Mouse (Mus musculus) limb, embryonic 10.5 days (tissue): ENCODE results near the gene Akr1a1. TPM values are rescaled to one million over a fixed set of nuclear protein-coding genes. Genes with fewer than 3 reads are reported as not detected.
"Not testable (repeated sequence)": the region's sequence is repeated elsewhere in the genome, so short reads cannot be mapped to it uniquely, and the experiment has no call there.

Source experiments
- DNase-seq: peaks from one replicate; pipeline ENCODE4 v3.0.0-alpha.2; 2017; ENCODE audit warnings: low spot score
- H3K27ac ChIP-seq: fragments of 300-500 bp; sonication (generic); 2 replicates; pipeline ENCODE4 v1.5.1; 2016; ENCODE audit warnings: mild to moderate bottlenecking
- H3K27me3 ChIP-seq: fragments of 300-500 bp; sonication (generic); 2 replicates; pipeline ENCODE4 v1.6.1; 2016; ENCODE audit warnings: low read depth, mild to moderate bottlenecking; ENCODE audit not compliant: poor library complexity, severe bottlenecking
- H3K36me3 ChIP-seq: fragments of 300-500 bp; sonication (generic); 2 replicates; pipeline ENCODE4 v1.6.1; 2016; ENCODE audit warnings: mild to moderate bottlenecking, moderate library complexity
- H3K4me1 ChIP-seq: fragments of 300-500 bp; sonication (generic); 2 replicates; pipeline ENCODE4 v1.6.1; 2016
- H3K4me3 ChIP-seq: fragments of 300-500 bp; sonication (generic); 2 replicates; pipeline ENCODE4 v1.5.1; 2016; ENCODE audit warnings: mild to moderate bottlenecking, moderate library complexity
- H3K9me3 ChIP-seq: fragments of 300-500 bp; sonication (generic); replicated peaks from 2 replicates; pipeline ENCODE4 v1.6.1; 2016; ENCODE audit warnings: mild to moderate bottlenecking
- WGBS: fragments of 180-500 bp; shearing (Covaris S2); methylation state at CpG from one replicate; pipeline ENCODE4 v1.1.7; 2016; 5-methylcytosine and 5-hydroxymethylcytosine counted together
- polyA plus RNA-seq: library from polyadenylated mRNA; unstranded; fragments of >200 nt; fragmentation: Nextera tagmentation; extraction: Ambion mirVana; gene quantifications from 2 replicates; pipeline ENCODE4 v1.2.1, GENCODE M21; 2016

Gene Akr1a1
- polyA plus RNA-seq, 1 experiment from 2014 or later = 733 TPM

DNA sequence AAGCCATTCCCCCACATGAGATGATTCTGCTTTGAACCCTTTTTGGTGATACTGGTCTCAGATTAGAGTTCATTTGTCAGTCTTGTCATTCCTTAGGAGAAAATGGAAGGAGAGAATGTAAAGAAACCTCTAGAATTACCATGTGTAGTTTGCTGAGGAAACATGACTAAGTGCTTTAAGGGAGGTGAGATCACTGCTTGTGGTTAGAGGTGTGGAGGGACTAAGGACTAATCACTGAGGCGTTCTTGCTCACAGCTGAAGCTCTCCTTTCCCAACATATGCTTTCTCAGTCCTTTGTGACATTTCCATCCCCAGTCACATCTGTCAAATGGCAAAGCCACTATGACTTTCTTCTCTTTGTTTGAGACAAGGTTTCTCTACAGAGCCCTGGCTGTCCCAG, 26.3 kb upstream of the Akr1a1 start:
- H3K36me3 ChIP-seq = no peaks in the 10 kb centered on the region
- DNase-seq = no peak
- H3K27me3 ChIP-seq = no peaks in the 10 kb centered on the region
- H3K27ac ChIP-seq = no peak overlapping the region
- no peaks in the 10 kb centered on the region for H3K4me1 ChIP-seq
- H3K9me3 ChIP-seq = no peaks in the 10 kb centered on the region
- WGBS = 88% methylated on average over 1 of the region's 1 CpGs
- no peak overlapping the region for H3K4me3 ChIP-seq

DNA sequence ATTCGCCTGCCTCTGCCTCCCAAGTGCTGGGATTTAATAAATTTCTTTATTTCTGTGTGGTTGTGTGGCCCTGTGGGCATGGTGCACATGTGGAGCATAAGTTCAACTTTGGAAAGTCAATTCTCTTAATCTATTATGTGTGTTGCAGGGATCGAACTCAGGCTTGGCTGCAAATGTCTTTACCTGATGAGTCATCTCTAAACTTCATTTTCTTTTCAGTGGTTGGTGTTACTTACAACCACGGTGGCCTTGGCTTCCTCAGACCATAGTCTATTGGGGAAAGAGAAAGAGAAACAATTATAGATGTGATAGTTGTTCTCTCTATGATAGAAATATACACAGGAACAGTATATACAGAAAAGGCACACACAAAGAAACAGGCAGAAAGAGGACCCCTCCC, 24.5 kb upstream of the Akr1a1 start:
- no peaks in the 10 kb centered on the region for H3K36me3 ChIP-seq
- 94% methylated on average over 3 of the region's 3 CpGs for WGBS
- no peak overlapping the region for H3K4me3 ChIP-seq
- no peaks in the 10 kb centered on the region for H3K27me3 ChIP-seq
- no peak for DNase-seq
- H3K9me3 ChIP-seq = no peaks in the 10 kb centered on the region
- no peaks in the 10 kb centered on the region for H3K4me1 ChIP-seq
- no peak overlapping the region for H3K27ac ChIP-seq

DNA sequence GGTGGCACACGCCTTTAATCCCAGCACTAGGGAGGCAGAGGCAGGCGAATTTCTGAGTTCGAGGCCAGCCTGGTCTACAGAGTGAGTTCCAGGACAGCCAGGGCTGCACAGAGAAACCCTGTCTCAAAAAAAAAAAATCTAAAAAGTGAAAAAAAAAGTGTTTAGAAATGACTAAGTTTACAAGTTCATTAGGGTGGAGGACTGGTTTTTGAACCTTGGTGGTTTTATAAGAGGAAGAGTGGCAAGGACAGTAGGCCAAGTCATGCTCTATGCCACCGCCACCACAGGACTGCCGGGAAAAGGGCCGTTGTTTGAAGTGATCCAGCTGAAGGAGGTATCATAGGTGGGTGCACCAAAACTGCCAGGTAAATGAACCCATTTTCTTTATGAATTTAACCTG, 23.3 kb upstream of the Akr1a1 start:
- H3K4me1 ChIP-seq, H3K27ac ChIP-seq, DNase-seq, H3K36me3 ChIP-seq, H3K27me3 ChIP-seq, H3K9me3 ChIP-seq, H3K4me3 ChIP-seq: not testable (repeated sequence)
- WGBS = 91% methylated on average over 6 of the region's 6 CpGs

DNA sequence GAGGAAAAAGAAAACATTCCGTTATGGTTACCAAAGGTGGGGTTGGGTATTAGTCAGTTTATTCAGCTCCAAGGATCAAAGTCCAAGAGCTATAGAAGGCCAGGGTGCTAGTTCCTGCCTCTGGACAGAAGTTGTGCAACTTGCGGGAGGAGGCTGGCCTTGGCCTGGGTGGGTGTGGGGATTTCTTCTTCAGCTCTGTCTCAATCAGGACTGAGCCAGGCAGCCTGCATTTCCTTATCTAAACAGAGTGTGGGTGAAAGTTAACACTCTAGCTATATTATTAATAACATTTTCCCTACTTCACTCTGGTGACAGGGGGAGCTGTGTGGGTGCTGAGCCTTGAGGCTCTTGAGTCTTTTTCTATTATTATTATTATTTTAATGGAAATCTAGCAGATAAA, 21.3 kb upstream of the Akr1a1 start:
- H3K27ac ChIP-seq = no peak overlapping the region
- H3K4me3 ChIP-seq = no peak overlapping the region
- no peaks in the 10 kb centered on the region for H3K4me1 ChIP-seq
- no peak for DNase-seq
- H3K9me3 ChIP-seq = no peaks in the 10 kb centered on the region
- no peaks in the 10 kb centered on the region for H3K36me3 ChIP-seq
- H3K27me3 ChIP-seq = no peaks in the 10 kb centered on the region
- WGBS = 73% methylated on average over 2 of the region's 2 CpGs

DNA sequence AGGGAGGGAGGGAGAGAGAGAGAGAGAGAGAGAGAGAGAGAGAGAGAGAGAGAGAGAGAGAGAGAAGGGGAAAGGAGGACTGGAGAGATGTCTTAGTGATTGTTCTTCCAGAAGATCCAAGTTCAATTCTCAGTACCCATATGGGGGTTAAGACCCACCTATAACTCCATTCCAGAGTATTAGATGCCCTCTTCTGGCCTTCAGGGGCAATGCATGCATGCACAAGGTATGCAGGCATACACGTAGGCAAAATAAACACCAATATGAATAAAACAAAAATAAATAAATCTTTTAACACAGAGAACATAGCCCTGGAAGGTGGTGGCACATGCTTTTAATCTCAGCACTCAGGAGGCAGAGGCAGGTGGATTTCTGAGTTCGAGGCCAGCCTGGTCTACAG, 17.8 kb upstream of the Akr1a1 start:
- Histone ChIP-seq H3K4me1 (no peaks in the 10 kb centered on the region), H3K27ac (no peak overlapping the region), H3K36me3 (no peaks in the 10 kb centered on the region), H3K27me3 (no peaks in the 10 kb centered on the region), H3K9me3 (no peaks in the 10 kb centered on the region), H3K4me3 (no peak overlapping the region)
- 53% methylated on average over 2 of the region's 2 CpGs for WGBS
- DNase-seq = no peak

DNA sequence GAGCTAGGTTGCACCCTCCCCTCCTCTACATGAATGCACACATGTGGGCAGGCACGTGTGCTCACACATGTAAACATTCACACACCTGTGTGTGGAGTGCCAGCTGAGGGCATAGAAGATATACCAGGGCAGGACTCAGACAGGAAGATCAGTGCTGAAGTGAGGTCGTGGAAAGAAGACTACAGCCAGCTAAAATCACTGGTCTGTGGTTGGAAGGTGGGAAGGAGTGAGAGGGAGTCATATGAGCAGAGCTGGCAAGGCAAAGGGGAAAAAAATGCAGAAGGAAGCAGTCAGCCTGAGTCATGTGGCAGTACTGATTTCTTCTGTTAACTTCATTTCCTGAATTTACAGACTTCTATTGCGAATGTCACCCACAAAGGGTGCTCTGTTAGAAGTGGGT, 16.7 kb upstream of the Akr1a1 start:
- no peak overlapping the region for H3K27ac ChIP-seq
- no peak for DNase-seq

DNA sequence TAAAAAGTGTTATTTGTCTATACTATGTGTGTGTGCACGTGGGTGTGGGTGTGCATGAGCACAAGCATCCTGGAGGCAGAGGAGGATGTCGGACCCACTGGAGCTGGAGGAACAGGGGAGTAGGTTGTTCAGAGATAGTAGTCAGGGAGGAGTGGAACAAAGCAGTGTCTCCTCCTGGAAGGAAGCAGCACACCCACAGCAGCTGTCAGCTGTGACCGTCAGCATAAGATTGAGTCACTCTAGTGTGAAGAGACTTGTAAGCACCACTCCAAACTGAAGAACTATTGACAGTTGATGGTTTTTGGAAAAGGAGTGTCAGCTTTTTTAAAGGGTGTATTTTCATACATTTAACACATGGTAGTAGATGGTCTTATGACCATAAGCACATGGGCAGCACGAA, 15.1 kb upstream of the Akr1a1 start:
- Histone ChIP-seq H3K4me1 (no peaks in the 10 kb centered on the region), H3K27ac (no peak overlapping the region), H3K36me3 (no peaks in the 10 kb centered on the region), H3K4me3 (no peak overlapping the region), H3K9me3 (no peaks in the 10 kb centered on the region), H3K27me3 (no peaks in the 10 kb centered on the region)
- no peak for DNase-seq
- 80% methylated on average over 4 of the region's 4 CpGs for WGBS

More for the DNA sequence above, 16.7 kb upstream of the Akr1a1 start:
- Histone ChIP-seq H3K4me3 (no peak overlapping the region), H3K4me1 (no peaks in the 10 kb centered on the region), H3K9me3 (no peaks in the 10 kb centered on the region), H3K36me3 (no peaks in the 10 kb centered on the region), H3K27me3 (no peaks in the 10 kb centered on the region)
- WGBS = 72% methylated on average over 3 of the region's 3 CpGs

DNA sequence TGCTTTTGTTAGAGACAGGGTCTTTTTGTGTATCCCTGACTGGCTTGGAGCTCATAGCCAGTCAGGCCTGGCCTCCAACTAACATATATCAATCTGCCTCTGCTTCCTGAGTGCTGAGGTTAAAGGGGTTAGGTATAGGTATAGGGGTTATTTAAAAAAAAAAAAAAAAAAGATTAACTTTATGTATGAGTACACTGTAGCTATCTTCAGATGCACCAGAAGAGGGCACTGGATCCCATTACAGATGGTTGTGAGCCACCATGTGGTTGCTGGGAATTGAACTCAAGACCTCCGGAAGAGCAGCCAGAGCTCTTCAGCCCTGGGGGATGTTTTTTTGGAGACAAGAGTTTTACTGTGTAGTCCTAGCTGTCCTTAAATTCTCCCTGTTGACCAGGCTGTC, 10.5 kb upstream of the Akr1a1 start:
- DNase-seq = no peak
- Histone ChIP-seq H3K36me3 (no peaks in the 10 kb centered on the region), H3K4me1 (no peaks in the 10 kb centered on the region), H3K27ac (no peak overlapping the region), H3K27me3 (no peaks in the 10 kb centered on the region), H3K9me3 (no peaks in the 10 kb centered on the region), H3K4me3 (no peak overlapping the region)
- 94% methylated on average over 1 of the region's 1 CpGs for WGBS

DNA sequence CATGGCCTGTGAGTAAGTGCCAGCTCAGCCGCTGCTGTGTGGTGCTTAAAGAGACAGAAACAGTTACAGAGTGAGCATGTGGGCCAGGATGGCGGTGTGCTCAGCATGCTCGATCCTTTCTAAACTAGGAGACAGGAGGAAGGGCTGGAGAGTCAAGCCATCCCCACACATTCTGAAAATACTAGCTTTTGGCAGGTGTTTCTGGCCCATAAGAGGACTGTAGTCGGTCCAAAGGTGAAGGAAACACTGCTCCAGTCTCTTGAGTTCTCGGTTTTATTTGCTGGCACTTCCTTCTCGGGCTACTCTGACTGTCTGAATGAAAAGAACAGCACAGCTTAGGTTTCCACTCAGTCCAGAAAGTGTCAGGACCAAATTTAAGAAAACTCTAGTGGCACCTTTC, 9.3 kb upstream of the Akr1a1 start:
- Histone ChIP-seq H3K36me3 (no peaks in the 10 kb centered on the region), H3K27me3 (no peaks in the 10 kb centered on the region), H3K9me3 (no peaks in the 10 kb centered on the region), H3K4me1 (0 out of 2 replicates have a peak, but pooled peaks cover 1% of the 10 kb centered on the region), H3K4me3 (no peak overlapping the region), H3K27ac (no peak overlapping the region)
- WGBS = 81% methylated on average over 6 of the region's 6 CpGs
- no peak for DNase-seq

DNA sequence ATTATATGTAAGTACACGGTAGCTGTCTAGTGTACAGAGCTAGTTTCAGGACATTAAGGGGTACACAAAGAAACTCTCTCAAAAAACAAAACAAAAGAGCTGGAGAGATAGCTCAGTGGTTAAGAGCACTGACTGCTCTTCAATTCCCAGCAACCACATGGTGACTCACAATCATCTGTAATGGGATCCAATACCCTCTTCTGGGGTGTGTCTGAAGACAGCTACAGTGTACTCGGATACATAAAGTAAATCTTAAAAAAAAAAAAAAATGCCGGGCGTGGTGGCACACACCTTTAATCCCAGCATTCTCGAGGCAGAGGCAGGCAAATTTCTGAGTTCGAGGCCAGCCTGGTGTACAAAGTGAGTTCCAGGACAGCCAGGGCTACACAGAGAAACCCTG, 8.4 kb upstream of the Akr1a1 start:
- H3K4me1 ChIP-seq, DNase-seq, H3K36me3 ChIP-seq, H3K27me3 ChIP-seq, H3K9me3 ChIP-seq, H3K4me3 ChIP-seq, H3K27ac ChIP-seq: not testable (repeated sequence)
- WGBS = 88% methylated on average over 6 of the region's 6 CpGs

DNA sequence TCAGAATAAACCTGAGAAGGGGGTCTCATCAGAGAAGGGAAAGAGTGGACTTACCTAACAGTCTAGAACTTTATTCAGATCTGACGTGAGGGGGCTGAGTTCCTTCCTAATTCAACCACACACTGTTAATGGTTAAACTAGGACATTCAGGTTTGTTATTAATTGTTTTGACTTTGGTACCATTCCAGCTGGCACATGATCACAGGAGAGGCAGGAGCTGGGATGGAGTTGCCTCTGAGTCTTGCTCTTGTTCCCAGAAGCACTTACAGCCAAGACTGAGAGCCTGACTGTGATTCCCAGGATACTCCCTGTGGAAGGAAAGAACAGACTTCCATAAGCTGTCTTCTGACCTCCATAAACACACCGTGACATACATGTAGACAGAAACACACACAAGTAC, 8.0 kb upstream of the Akr1a1 start:
- Histone ChIP-seq H3K27me3 (no peaks in the 10 kb centered on the region), H3K9me3 (no peaks in the 10 kb centered on the region), H3K36me3 (no peaks in the 10 kb centered on the region), H3K4me3 (no peak overlapping the region), H3K27ac (no peak overlapping the region), H3K4me1 (0 out of 2 replicates have a peak, but pooled peaks cover 4% of the 10 kb centered on the region)
- DNase-seq = no peak
- WGBS = 84% methylated on average over 2 of the region's 2 CpGs

DNA sequence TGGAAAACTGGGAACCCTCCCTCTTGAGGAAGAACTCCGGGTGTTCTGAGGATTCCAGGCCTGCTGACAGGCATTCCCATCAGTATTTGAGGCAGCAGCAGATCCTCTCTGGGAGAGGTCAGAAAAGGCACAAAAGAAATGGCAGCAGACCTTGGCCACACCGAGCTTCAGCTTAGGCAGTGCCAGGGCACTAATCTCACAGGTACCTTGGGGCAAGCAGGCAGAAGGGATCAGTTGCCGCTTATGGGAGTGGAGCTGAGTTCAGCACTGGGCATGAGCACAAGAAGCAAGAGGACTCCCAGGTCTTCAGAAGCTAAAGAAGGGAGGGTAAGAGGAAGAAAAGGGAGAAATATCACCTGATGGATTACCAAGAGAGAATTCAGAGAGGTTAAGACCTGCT, 6.5 kb upstream of the Akr1a1 start:
- Histone ChIP-seq H3K27ac (no peak overlapping the region), H3K4me3 (no peak overlapping the region), H3K27me3 (no peaks in the 10 kb centered on the region), H3K36me3 (no peaks in the 10 kb centered on the region), H3K9me3 (no peaks in the 10 kb centered on the region), H3K4me1 (0 out of 2 replicates have a peak, but pooled peaks cover 4% of the 10 kb centered on the region)
- DNase-seq = no peak
- WGBS = 50% methylated on average over 3 of the region's 3 CpGs

DNA sequence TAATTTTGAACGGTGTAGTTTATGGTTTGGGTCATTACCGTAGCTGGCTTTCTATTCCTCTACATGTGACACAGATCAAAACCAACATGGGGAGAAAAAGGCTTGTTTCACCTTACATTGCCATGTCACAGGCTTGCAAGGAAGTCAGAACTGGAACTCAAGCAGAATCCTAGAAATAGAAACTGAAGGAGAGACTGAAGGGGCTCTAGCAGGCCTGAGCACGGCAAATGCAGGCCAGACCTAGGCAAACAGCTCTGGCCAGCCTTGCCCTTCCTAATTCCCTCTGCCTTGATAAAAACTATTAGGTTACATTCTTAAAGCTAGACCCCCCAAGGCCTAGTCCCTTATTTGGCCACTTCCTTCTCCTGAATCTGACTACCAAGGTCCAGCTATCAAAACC, 4.2 kb upstream of the Akr1a1 start:
- no peak for DNase-seq
- 77% methylated on average over 3 of the region's 3 CpGs for whole genome bisulfite sequencing
- Histone ChIP-seq H3K4me1 (0 out of 2 replicates have a peak, but pooled peaks cover 8% of the 10 kb centered on the region), H3K27me3 (no peaks in the 10 kb centered on the region), H3K4me3 (no peak overlapping the region), H3K27ac (no peak overlapping the region), H3K9me3 (no peaks in the 10 kb centered on the region), H3K36me3 (no peaks in the 10 kb centered on the region)

DNA sequence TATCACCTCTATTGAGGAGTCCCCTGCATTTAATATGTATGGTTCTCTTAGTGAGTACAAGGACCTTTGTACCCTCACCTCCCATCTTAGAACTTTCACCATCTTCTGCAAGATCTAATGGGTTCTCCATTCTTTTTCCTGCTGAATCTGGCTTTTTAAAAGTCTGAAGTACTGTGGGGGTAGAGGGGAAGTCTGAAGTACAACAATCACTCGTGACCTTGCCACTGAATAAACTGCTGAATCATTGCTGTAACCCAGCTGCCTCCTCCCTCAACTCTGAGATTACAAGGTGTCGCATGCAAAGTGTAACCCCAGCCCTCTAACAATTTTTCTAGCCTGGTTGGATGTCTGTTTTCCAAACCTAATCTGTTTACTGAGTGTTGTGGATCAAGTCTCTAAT, 3.6 kb upstream of the Akr1a1 start:
- H3K4me1 ChIP-seq = peaks cover 12% of the 10 kb centered on the region
- no peak overlapping the region for H3K4me3 ChIP-seq
- no peaks in the 10 kb centered on the region for H3K9me3 ChIP-seq
- peaks cover 2% of the 10 kb centered on the region; the same call in 1 of the 2 replicates for H3K36me3 ChIP-seq
- H3K27ac ChIP-seq = no peak overlapping the region
- 64% methylated on average over 2 of the region's 2 CpGs for WGBS
- DNase-seq = no peak
- H3K27me3 ChIP-seq = no peaks in the 10 kb centered on the region
